Comparison of ENCODE assay signal across 18 mouse cellular contexts in the genomic region with DNA sequence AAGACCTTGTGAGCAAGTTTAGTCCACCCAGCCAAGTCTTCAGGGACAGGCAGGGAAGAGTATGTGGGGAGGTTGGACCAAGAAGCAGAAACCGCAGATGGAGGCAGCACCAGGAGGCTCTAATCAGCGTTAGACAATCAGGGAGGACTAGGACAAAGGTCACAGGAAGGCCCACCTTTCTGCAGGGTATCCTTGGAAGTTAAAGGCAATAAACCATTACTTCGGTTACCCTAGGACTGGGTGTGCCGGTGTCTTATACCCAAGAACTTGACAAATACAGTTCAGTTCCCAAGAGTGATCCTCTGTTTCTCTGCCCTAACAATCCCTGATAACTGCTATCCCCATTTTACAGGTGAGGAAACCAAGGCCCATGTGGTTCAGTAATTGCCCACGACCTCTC. TPM values are rescaled to one million over a fixed set of nuclear protein-coding genes. Genes with fewer than 3 reads are reported as not detected.
"Had no signal": no experiment of that assay in that cellular context is flagged by ENCODE, and none has a peak within 500 bp of the region (broad histone marks: within the 10 kb centered on the region; RNA-seq: fewer than 3 reads in every experiment).

No protein-coding gene starts in this region.

- H3K36me3 ChIP-seq: lung, embryonic 15.5 days; neural tube, embryonic 12.5 days; stomach, embryonic 15.5 days had no signal

- H3K27me3 ChIP-seq: neural tube, embryonic 12.5 days; stomach, embryonic 15.5 days had no signal

- H3K9me3 ChIP-seq: lung, embryonic 15.5 days; megakaryocyte, embryonic 14.5 days; midbrain, embryonic 12.5 days; neural tube, embryonic 12.5 days; stomach, embryonic 15.5 days had no signal

- H3K4me2 ChIP-seq: lung, embryonic 15.5 days; midbrain, embryonic 12.5 days; neural tube, embryonic 12.5 days; stomach, embryonic 15.5 days had no signal

- ATAC-seq: liver, postnatal 0 days; lung, postnatal 0 days had no signal

- DNase-seq: liver, postnatal 0 days; lung, adult 2 months; lung, postnatal 14 days; lung, postnatal 36 days; midbrain, embryonic 14.5 days; right cerebral cortex, postnatal 14 days; thymus, adult 2 months; thymus, postnatal 25 days; thymus, postnatal 4 days had no signal

- H3K9ac ChIP-seq: liver, postnatal 0 days; lung, embryonic 15.5 days; midbrain, embryonic 12.5 days; neural tube, embryonic 12.5 days; stomach, embryonic 15.5 days had no signal

- H3K4me3 ChIP-seq: lung, embryonic 15.5 days; megakaryocyte, embryonic 14.5 days; midbrain, embryonic 12.5 days; neural tube, embryonic 12.5 days; stomach, embryonic 15.5 days had no signal

- H3K27ac ChIP-seq: lung, embryonic 15.5 days; macrophage; neural tube, embryonic 12.5 days; stomach, embryonic 15.5 days; stomach, postnatal 0 days had no signal

RNA-seq across cellular contexts. Expression of gene Serpinh1, which starts 23.0 kb away (rescaled TPM):
- total RNA-seq: monocyte, adult 5-6 weeks had no signal
